Mouse (Mus musculus): ENCODE results near the gene Etfb.

Gene Etfb

GRCm38 (mm10) chr7:43443917-43444293 is at the start of gene Etfb, which contains the start of gene Gm45233:
TSS of gene Etfb (plus strand) at chr7:43444083.
TSS of gene Gm45233 (plus strand) at chr7:43444128.
- CTCF ChIA-PET = interaction anchor here in 2 of 4 experiments (1.0 to 2.0 kb wide), 3 partner anchors 7 to 22 kb away, joined by 4 to 16 read pairs (median 10); no protein-coding TSS in a partner anchor
- POLR2A ChIA-PET = interaction anchor here in 3 of 4 experiments (0.9 to 3.2 kb wide), 11 partner anchors 9 to 228 kb away, joined by 3 to 34 read pairs (median 4); partner anchors contain the start of genes Ctu1 (in 1 of the 3) and Lim2 (in 1 of the 3)

GRCm38 (mm10) chr7:43399501-43399900 is 44.4 kb upstream of the Etfb start:
- POLR2A ChIA-PET = interaction anchor here in 1 of 4 experiments (0.6 kb wide), 1 partner anchor 1005 kb away, joined by 3 read pairs; no protein-coding TSS in a partner anchor
- CTCF ChIA-PET = interaction anchor here in 1 of 4 experiments (0.9 kb wide), 1 partner anchor 71 kb away, joined by 3 read pairs; no protein-coding TSS in a partner anchor

GRCm38 (mm10) chr7:43402718-43403117 is 41.2 kb upstream of the Etfb start:
- POLR2A ChIA-PET = interaction anchor here in 1 of 4 experiments (0.7 kb wide), 1 partner anchor 75 kb away, joined by 3 read pairs; no protein-coding TSS in a partner anchor
- CTCF ChIA-PET = interaction anchor here in 1 of 4 experiments (0.5 kb wide), 1 partner anchor 11 kb away, joined by 3 read pairs; no protein-coding TSS in a partner anchor

GRCm38 (mm10) chr7:43407573-43407972 is 36.3 kb upstream of the Etfb start:
- POLR2A ChIA-PET = no interaction called here
- CTCF ChIA-PET = interaction anchor here in 2 of 4 experiments (1.0 to 1.2 kb wide), 2 partner anchors 15 to 512 kb away, joined by 3 to 6 read pairs; no protein-coding TSS in a partner anchor

- POLR2A ChIA-PET = interaction anchor here in 1 of 4 experiments (0.5 kb wide), 1 partner anchor 17 kb away, joined by 3 read pairs; no protein-coding TSS in a partner anchor
- CTCF ChIA-PET = interaction anchor here in 3 of 4 experiments (0.6 to 1.3 kb wide), 5 partner anchors 10 to 512 kb away, joined by 3 to 6 read pairs (median 3); no protein-coding TSS in a partner anchor
Measured at GRCm38 (mm10) chr7:43408131-43408553, 35.7 kb upstream of the Etfb start, which contains the start of gene Siglecg. TSS of gene Siglecg (plus strand) at chr7:43408204.

- POLR2A ChIA-PET = no interaction called here
- CTCF ChIA-PET = interaction anchor here in 3 of 4 experiments (1.1 to 1.3 kb wide), 3 partner anchors 9 to 14 kb away, joined by 3 to 6 read pairs (median 5); no protein-coding TSS in a partner anchor
Measured at GRCm38 (mm10) chr7:43409084-43409483, 34.8 kb upstream of the Etfb start.

- ChIA-PET POLR2A (interaction anchor here in 1 of 4 experiments (0.8 kb wide), 1 partner anchor 55 kb away, joined by 3 read pairs; no protein-coding TSS in a partner anchor), CTCF (interaction anchor here in 2 of 4 experiments (0.9 to 1.4 kb wide), 2 partner anchors 11 to 12 kb away, joined by 3 read pairs; no protein-coding TSS in a partner anchor)
Measured at GRCm38 (mm10) chr7:43411724-43412123, 32.2 kb upstream of the Etfb start.

GRCm38 (mm10) chr7:43417298-43417697 is 26.6 kb upstream of the Etfb start:
- CTCF ChIA-PET = interaction anchor here in 3 of 4 experiments (0.5 to 1.7 kb wide), 9 partner anchors 9 to 433 kb away, joined by 3 to 11 read pairs (median 4); no protein-coding TSS in a partner anchor
- POLR2A ChIA-PET = interaction anchor here in 2 of 4 experiments (0.6 to 1.0 kb wide), 3 partner anchors 9 to 206 kb away, joined by 3 to 8 read pairs (median 3); no protein-coding TSS in a partner anchor

GRCm38 (mm10) chr7:43422995-43423617 is 20.8 kb upstream of the Etfb start:
- CTCF ChIA-PET = interaction anchor here (0.5 to 2.4 kb wide), 48 partner anchors 9 to 259 kb away, joined by 3 to 34 read pairs (median 4); partner anchors contain the start of genes Nkg7 (in 1 of the 4), Siglecg (in 1 of the 4) and Vsig10l (in 1 of the 4)
- POLR2A ChIA-PET = interaction anchor here in 3 of 4 experiments (0.7 to 2.0 kb wide), 7 partner anchors 10 to 366 kb away, joined by 3 to 20 read pairs (median 3); partner anchors contain the start of genes Etfb (in 1 of the 3) and Gm45233 (in 1 of the 3)

GRCm38 (mm10) chr7:43423991-43424625 is 19.8 kb upstream of the Etfb start:
- ChIA-PET CTCF (interaction anchor here (0.6 to 2.5 kb wide), 18 partner anchors 12 to 95 kb away, joined by 3 to 21 read pairs (median 4); partner anchors contain the start of gene Nkg7 (in 1 of the 4)), POLR2A (interaction anchor here in 3 of 4 experiments (0.5 to 2.0 kb wide), 10 partner anchors 9 to 757 kb away, joined by 3 to 20 read pairs (median 4); partner anchors contain the start of genes Etfb (in 2 of the 3) and Gm45233 (in 2 of the 3))

- CTCF ChIA-PET = interaction anchor here in 2 of 4 experiments (0.6 to 1.4 kb wide), 3 partner anchors 25 to 45 kb away, joined by 3 to 6 read pairs (median 4); no protein-coding TSS in a partner anchor
Measured at GRCm38 (mm10) chr7:43427406-43427805, 16.5 kb upstream of the Etfb start, which contains the start of gene Lim2. TSS of gene Lim2 (plus strand) at chr7:43427670.

GRCm38 (mm10) chr7:43429500-43429899 is 14.4 kb upstream of the Etfb start:
- ChIA-PET POLR2A (interaction anchor here (0.5 to 1.1 kb wide), 4 partner anchors 14 to 244 kb away, joined by 3 to 4 read pairs (median 3); partner anchors contain the start of genes Etfb (in 1 of the 4) and Gm45233 (in 1 of the 4)), CTCF (interaction anchor here in 1 of 4 experiments (1.2 kb wide), 1 partner anchor 41 kb away, joined by 6 read pairs; no protein-coding TSS in a partner anchor)

More at GRCm38 (mm10) chr7:43427406-43427805, 16.5 kb upstream of the Etfb start, which contains the start of gene Lim2:
- POLR2A ChIA-PET = interaction anchor here in 3 of 4 experiments (0.6 to 2.4 kb wide), 6 partner anchors 11 to 144 kb away, joined by 3 to 13 read pairs (median 4); partner anchors contain the start of genes Etfb (in 1 of the 3) and Gm45233 (in 1 of the 3)

- ChIA-PET CTCF (interaction anchor here in 2 of 4 experiments (1.0 to 2.5 kb wide), 2 partner anchors 10 kb away, joined by 4 to 9 read pairs; no protein-coding TSS in a partner anchor), POLR2A (interaction anchor here (0.5 to 2.1 kb wide), 6 partner anchors 9 to 314 kb away, joined by 3 to 9 read pairs (median 4); no protein-coding TSS in a partner anchor)
Measured at GRCm38 (mm10) chr7:43432891-43433290, 11.0 kb upstream of the Etfb start.

- CTCF ChIA-PET = interaction anchor here in 2 of 4 experiments (1.1 to 1.3 kb wide), 4 partner anchors 12 to 36 kb away, joined by 3 to 6 read pairs (median 4); no protein-coding TSS in a partner anchor
- POLR2A ChIA-PET = interaction anchor here in 1 of 4 experiments (0.7 to 1.6 kb wide), 2 partner anchors 9 to 173 kb away, joined by 3 to 5 read pairs; partner anchors contain the start of genes Etfb and Gm45233
Measured at GRCm38 (mm10) chr7:43434676-43435075, 9.2 kb upstream of the Etfb start.

GRCm38 (mm10) chr7:43436341-43437255 is 7.3 kb upstream of the Etfb start, which contains the start of gene Nkg7:
TSS of gene Nkg7 (plus strand) at chr7:43437073.
- POLR2A ChIA-PET = interaction anchor here in 2 of 4 experiments (0.6 to 1.6 kb wide), 2 partner anchors 13 to 29 kb away, joined by 3 to 5 read pairs; no protein-coding TSS in a partner anchor

GRCm38 (mm10) chr7:43438611-43439010 is 5.3 kb upstream of the Etfb start:
- ChIA-PET CTCF (interaction anchor here in 1 of 4 experiments (0.5 to 1.3 kb wide), 4 partner anchors 13 to 102 kb away, joined by 3 to 7 read pairs (median 4); no protein-coding TSS in a partner anchor), POLR2A (interaction anchor here in 3 of 4 experiments (0.6 to 1.6 kb wide), 4 partner anchors 11 to 171 kb away, joined by 3 to 5 read pairs (median 4); partner anchors contain the start of gene Lim2 (in 1 of the 3))

More at GRCm38 (mm10) chr7:43436341-43437255, 7.3 kb upstream of the Etfb start, which contains the start of gene Nkg7:
- CTCF ChIA-PET = interaction anchor here in 3 of 4 experiments (0.6 to 2.0 kb wide), 6 partner anchors 13 to 246 kb away, joined by 3 to 7 read pairs (median 4); no protein-coding TSS in a partner anchor

Measured in embryonic stem cell, embryonic (primary cell).